Mouse (Mus musculus) C3H10T1/2 (cell line): ENCODE measurements around the gene Ankdd1a. TPM values are rescaled to one million over a fixed set of nuclear protein-coding genes. Genes with fewer than 3 reads are reported as not detected.

Experiments used
- polyA plus RNA-seq, 2 experiments: library from polyadenylated mRNA; unstranded; fragments of >200 nt; fragmentation: generic; extraction: Trizol; gene quantifications; one replicate each; pipeline ENCODE4 v1.2.1; 2012; ENCODE audit warnings: missing spikeins in 2 of 2

Gene Ankdd1a
- polyA plus RNA-seq, result not detected

DNA sequence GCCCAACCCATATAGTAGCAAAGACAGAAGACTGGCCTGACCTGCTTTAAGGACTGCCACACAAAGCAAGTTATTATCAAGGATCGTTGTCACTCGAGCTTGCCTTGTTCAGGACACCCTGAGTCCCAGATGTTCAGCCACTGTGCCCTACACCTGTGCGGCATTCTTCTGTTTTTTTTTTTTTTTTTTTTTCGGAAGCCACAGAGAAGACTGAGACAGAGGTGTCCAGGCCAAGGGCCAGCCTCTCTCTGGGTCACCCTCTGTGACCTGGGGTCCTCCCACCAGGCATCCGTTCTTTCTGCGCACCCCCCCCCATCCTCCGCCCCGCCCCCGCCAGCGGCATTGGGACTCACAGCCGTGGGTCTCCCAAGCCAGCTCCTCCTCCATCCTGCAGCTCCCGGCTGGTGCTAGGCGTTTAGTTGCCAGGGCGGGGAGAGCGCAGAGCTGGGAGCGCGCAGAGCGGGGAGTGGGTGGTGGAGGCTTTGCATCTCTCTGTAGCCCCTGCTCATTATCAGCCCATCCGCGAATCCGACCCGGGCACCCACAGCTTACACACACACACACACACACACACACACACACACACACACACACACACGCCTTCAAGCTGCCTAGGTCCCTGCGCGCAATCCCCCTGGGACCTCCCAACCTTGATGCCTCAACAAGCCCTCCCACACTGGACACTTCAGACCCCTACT, at the start of gene Ankdd1a:
TSS of gene Ankdd1a (minus strand) at position 387 of the 698 bp plus-strand sequence.

GRCm38 (mm10) chr9:65460732-65461442, 59.1 kb downstream of the Ankdd1a start, which contains the start of gene Spg21:
TSS of gene Spg21 (plus strand) at chr9:65460947.

Other genes starting within 250 kb of the Ankdd1a start
- gene Clpx, start 225.9 kb downstream of the Ankdd1a start, polyA plus RNA-seq, result 1 to 10 TPM in 1 of 2 experiments, under 1 TPM in 1; 0.75 to 9.3 TPM
- gene Pdcd7, start 174.1 kb downstream of the Ankdd1a start, polyA plus RNA-seq, result 1 to 10 TPM; 4.0 to 8.4 TPM
- under 1 TPM in 1 of 2 experiments, not detected in 1; 0.06 TPM for gene Ubap1l, start 159.2 kb downstream of the Ankdd1a start, polyA plus RNA-seq
- under 1 TPM in 1 of 2 experiments, not detected in 1; 0.02 TPM for gene Kbtbd13, start 128.5 kb downstream of the Ankdd1a start, polyA plus RNA-seq
- under 1 TPM in 1 of 2 experiments, not detected in 1; 0.02 TPM for gene Rasl12, start 121.7 kb downstream of the Ankdd1a start, polyA plus RNA-seq
- under 1 TPM in 1 of 2 experiments, not detected in 1; 0.07 TPM for gene Slc51b, start 97.2 kb downstream of the Ankdd1a start, polyA plus RNA-seq
- gene Mtfmt, start 84.4 kb downstream of the Ankdd1a start, polyA plus RNA-seq, result 1 to 10 TPM; 1.9 to 8.1 TPM
- gene Spg21, start 59.2 kb downstream of the Ankdd1a start, polyA plus RNA-seq, result 10 to 100 TPM; 42.6 to 49.8 TPM
- gene Plekho2, start 59.8 kb upstream of the Ankdd1a start, polyA plus RNA-seq, result 10 to 100 TPM; 14.8 to 24.0 TPM
- 10 to 100 TPM in 1 of 2 experiments, 1 to 10 TPM in 1; 1.4 to 13.3 TPM for gene Pif1, start 67.0 kb upstream of the Ankdd1a start, polyA plus RNA-seq
- gene Rbpms2, start 109.5 kb upstream of the Ankdd1a start, polyA plus RNA-seq, result 1 to 10 TPM; 3.2 to 5.3 TPM
- gene Oaz2, start 147.8 kb upstream of the Ankdd1a start, polyA plus RNA-seq, result 100 to 1,000 TPM in 1 of 2 experiments, 10 to 100 TPM in 1; 48.0 to 159 TPM